Mouse (Mus musculus) layer of hippocampus, postnatal 10 days (tissue): Measurements from ENCODE around the gene Dtnb. TPM values are rescaled to one million over a fixed set of nuclear protein-coding genes. Genes with fewer than 3 reads are reported as not detected.
A peak's percentile ranks its signal among the peaks of the same experiment; 100 is the strongest.

Experiments used
- DNase-seq, 2 experiments: peaks; one replicate each; pipeline ENCODE4 v3.0.0; 2021; ENCODE audit warnings: low spot score in 2 of 2
- total RNA-seq, 2 experiments: library from RNA; stranded (reverse); gene quantifications; 2 replicates each; pipeline ENCODE4 v1.2.3; 2021

Gene Dtnb
- total RNA-seq, 2 experiments from 2014 or later, result 93.5 to 122 TPM

- DNase-seq, result peak; percentile 84 to 86
Measured at GRCm38 (mm10) chr12:3806271-3806684, 234.1 kb downstream of the Dtnb start.

GRCm38 (mm10) chr12:3806703-3807547 lies 234.7 kb downstream of the Dtnb start:
- peak; percentile 69 to 79 for DNase-seq

GRCm38 (mm10) chr12:3807548-3808395 lies 235.6 kb downstream of the Dtnb start:
- DNase-seq, result peak; percentile 79 to 82

GRCm38 (mm10) chr12:3808396-3808981 lies 236.3 kb downstream of the Dtnb start:
- no peak for DNase-seq

- DNase-seq, result no peak
Measured at GRCm38 (mm10) chr12:3809520-3810180, 237.5 kb downstream of the Dtnb start.

- DNase-seq, result no peak
Measured at GRCm38 (mm10) chr12:3810455-3810854, 238.3 kb downstream of the Dtnb start.

- DNase-seq, result no peak
Measured at GRCm38 (mm10) chr12:3811596-3811995, 239.4 kb downstream of the Dtnb start.

- DNase-seq, result no peak
Measured at GRCm38 (mm10) chr12:3812251-3812650, 240.1 kb downstream of the Dtnb start.

- DNase-seq, result no peak
Measured at GRCm38 (mm10) chr12:3813138-3813537, 241.0 kb downstream of the Dtnb start.

GRCm38 (mm10) chr12:3815386-3815785 lies 243.2 kb downstream of the Dtnb start:
- no peak for DNase-seq

GRCm38 (mm10) chr12:3817033-3817432 lies 244.9 kb downstream of the Dtnb start:
- peak in 1 of 2 experiments; percentile 27 for DNase-seq

GRCm38 (mm10) chr12:3817566-3817965 lies 245.4 kb downstream of the Dtnb start:
- peak in 1 of 2 experiments; percentile 22 for DNase-seq

GRCm38 (mm10) chr12:3819899-3820298 lies 247.7 kb downstream of the Dtnb start:
- no peak for DNase-seq

GRCm38 (mm10) chr12:3823408-3823807 lies 251.2 kb downstream of the Dtnb start:
- no peak for DNase-seq

- no peak for DNase-seq
Measured at GRCm38 (mm10) chr12:3824906-3825713, 252.9 kb downstream of the Dtnb start.

- DNase-seq, result no peak
Measured at GRCm38 (mm10) chr12:3825714-3826080, 253.5 kb downstream of the Dtnb start.

GRCm38 (mm10) chr12:3827771-3828170 lies 255.6 kb downstream of the Dtnb start:
- no peak for DNase-seq
